Mouse (Mus musculus) midbrain, embryonic 16.5 days (tissue): ENCODE measurements at regions not wholly inside any gene's neighbourhood (a gene's known extent, or its start where the extent isn't known, plus 50 kb on each side); places are given as distances from the start of the nearest gene placed in this dataset.

ENCODE experiments used
- ATAC-seq: fragments of 200-750 bp; cut with Nextera tagmentation; 2 replicates; pipeline ENCODE4 v1.8.0; 2017; ENCODE audit warnings: moderate TSS enrichment
- H3K27ac ChIP-seq: fragments of 300-500 bp; sonication (generic); 2 replicates; pipeline ENCODE4 v1.5.1; 2014; ENCODE audit warnings: mild to moderate bottlenecking, low read length, mixed read lengths
- H3K27me3 ChIP-seq: fragments of 300-500 bp; sonication (generic); 2 replicates; pipeline ENCODE4 v1.6.1; 2014; ENCODE audit warnings: low read depth, low read length, mixed read lengths; ENCODE audit not compliant: control insufficient read depth, insufficient read depth
- H3K36me3 ChIP-seq: fragments of 300-500 bp; sonication (generic); 2 replicates; pipeline ENCODE4 v1.6.1; 2014; ENCODE audit warnings: mild to moderate bottlenecking, low read length, moderate library complexity, mixed read lengths; ENCODE audit not compliant: control insufficient read depth, insufficient read depth
- H3K4me1 ChIP-seq: fragments of 300-500 bp; sonication (generic); 2 replicates; pipeline ENCODE4 v1.6.1; 2014; ENCODE audit warnings: mild to moderate bottlenecking, low read length, mixed read lengths; ENCODE audit not compliant: control insufficient read depth, insufficient read depth
- H3K4me2 ChIP-seq: fragments of 300-500 bp; sonication (generic); 2 replicates; pipeline ENCODE4 v1.6.1; 2014; ENCODE audit warnings: mild to moderate bottlenecking, low read length, mixed read lengths
- H3K4me3 ChIP-seq: fragments of 300-500 bp; sonication (generic); 2 replicates; pipeline ENCODE4 v1.5.1; 2014; ENCODE audit warnings: low read depth, mild to moderate bottlenecking, low read length, moderate library complexity, mixed read lengths
- H3K9ac ChIP-seq: fragments of 300-500 bp; sonication (generic); 2 replicates; pipeline ENCODE4 v1.6.1; 2014; ENCODE audit warnings: low read depth, low read length, mixed read lengths
- H3K9me3 ChIP-seq: fragments of 300-500 bp; sonication (generic); replicated peaks from 2 replicates; pipeline ENCODE4 v1.6.1; 2014; ENCODE audit warnings: mild to moderate bottlenecking, low read length, mixed read lengths; ENCODE audit not compliant: control insufficient read depth, poor library complexity, severe bottlenecking
- WGBS: fragments of 180-500 bp; shearing (Covaris S2); extraction: QIAGEN DNeasy Blood & Tissue Kit; methylation state at CpG from one replicate; pipeline ENCODE4 v1.1.7; 2014; 5-methylcytosine and 5-hydroxymethylcytosine counted together

GRCm38 (mm10) chr13:80689871-80690270, 193.3 kb upstream of the Arrdc3 start:
- Histone ChIP-seq H3K27ac (no peak overlapping the region), H3K4me2 (no peak overlapping the region), H3K4me1 (no peaks in the 10 kb centered on the region), H3K9me3 (no peaks in the 10 kb centered on the region), H3K36me3 (no peaks in the 10 kb centered on the region), H3K4me3 (no peak overlapping the region), H3K27me3 (no peaks in the 10 kb centered on the region), H3K9ac (no peak overlapping the region)
- no peak for ATAC-seq

- 78% methylated on average over 4 of the region's 4 CpGs for WGBS
- H3K4me2 ChIP-seq, result no peak overlapping the region
These were observed 192.4 kb upstream of the Arrdc3 start for GRCm38 (mm10) chr13:80690654-80691386.

GRCm38 (mm10) chr13:80695549-80696150, 187.5 kb upstream of the Arrdc3 start:
- Histone ChIP-seq H3K4me2 (no peak overlapping the region), H3K4me1 (no peaks in the 10 kb centered on the region), H3K9me3 (no peaks in the 10 kb centered on the region), H3K9ac (no peak overlapping the region), H3K27ac (no peak overlapping the region), H3K27me3 (no peaks in the 10 kb centered on the region), H3K36me3 (no peaks in the 10 kb centered on the region), H3K4me3 (no peak overlapping the region)
- ATAC-seq, result no peak
- 36% methylated on average over 1 of the region's 1 CpGs for WGBS

More at GRCm38 (mm10) chr13:80690654-80691386, 192.4 kb upstream of the Arrdc3 start:
- Histone ChIP-seq H3K4me3 (no peak overlapping the region), H3K9ac (no peak overlapping the region), H3K4me1 (no peaks in the 10 kb centered on the region), H3K27ac (no peak overlapping the region), H3K9me3 (no peaks in the 10 kb centered on the region), H3K36me3 (no peaks in the 10 kb centered on the region), H3K27me3 (no peaks in the 10 kb centered on the region)
- ATAC-seq, result no peak

GRCm38 (mm10) chr13:80709531-80710306, 173.5 kb upstream of the Arrdc3 start:
- Histone ChIP-seq H3K27me3 (no peaks in the 10 kb centered on the region), H3K9me3 (no peaks in the 10 kb centered on the region), H3K4me2 (no peak overlapping the region), H3K9ac (no peak overlapping the region), H3K36me3 (no peaks in the 10 kb centered on the region), H3K4me3 (no peak overlapping the region), H3K4me1 (no peaks in the 10 kb centered on the region), H3K27ac (no peak overlapping the region)
- WGBS, result 41% methylated on average over 9 of the region's 9 CpGs
- ATAC-seq, result peak; percentile 36; the same call in 1 of the 2 replicates

- Histone ChIP-seq H3K36me3 (no peaks in the 10 kb centered on the region), H3K4me3 (no peak overlapping the region), H3K9ac (no peak overlapping the region), H3K4me1 (no peaks in the 10 kb centered on the region), H3K27ac (no peak overlapping the region), H3K27me3 (no peaks in the 10 kb centered on the region), H3K9me3 (no peaks in the 10 kb centered on the region), H3K4me2 (no peak overlapping the region)
- WGBS, result 78% methylated on average over 3 of the region's 3 CpGs
- ATAC-seq, result no peak
These were observed 163.9 kb upstream of the Arrdc3 start for GRCm38 (mm10) chr13:80719313-80719712.

GRCm38 (mm10) chr13:80723215-80724006, 159.8 kb upstream of the Arrdc3 start:
- Histone ChIP-seq H3K4me1 (no peaks in the 10 kb centered on the region), H3K36me3 (no peaks in the 10 kb centered on the region), H3K9ac (no peak overlapping the region), H3K27me3 (no peaks in the 10 kb centered on the region), H3K27ac (no peak overlapping the region), H3K4me3 (no peak overlapping the region), H3K9me3 (no peaks in the 10 kb centered on the region), H3K4me2 (no peak overlapping the region)
- 29% methylated on average over 4 of the region's 4 CpGs for WGBS
- ATAC-seq, result no peak

GRCm38 (mm10) chr13:80729202-80729601, 154.0 kb upstream of the Arrdc3 start:
- H3K27ac ChIP-seq, result no peak overlapping the region
- H3K9me3 ChIP-seq, result no peaks in the 10 kb centered on the region
- no peak overlapping the region for H3K4me2 ChIP-seq
- no peak overlapping the region for H3K4me3 ChIP-seq
- no peaks in the 10 kb centered on the region for H3K27me3 ChIP-seq
- no peaks in the 10 kb centered on the region for H3K36me3 ChIP-seq
- no peaks in the 10 kb centered on the region for H3K4me1 ChIP-seq
- WGBS, result 93% methylated on average over 5 of the region's 5 CpGs
- no peak overlapping the region for H3K9ac ChIP-seq
- ATAC-seq, result no peak

GRCm38 (mm10) chr13:80745991-80746390, 137.2 kb upstream of the Arrdc3 start:
- no peak overlapping the region for H3K4me2 ChIP-seq
- no peaks in the 10 kb centered on the region for H3K9me3 ChIP-seq
- H3K4me3 ChIP-seq, result no peak overlapping the region
- 62% methylated on average over 2 of the region's 2 CpGs for WGBS
- no peak overlapping the region for H3K9ac ChIP-seq
- H3K27ac ChIP-seq, result no peak overlapping the region
- no peak for ATAC-seq
- no peaks in the 10 kb centered on the region for H3K27me3 ChIP-seq
- no peaks in the 10 kb centered on the region for H3K36me3 ChIP-seq
- H3K4me1 ChIP-seq, result no peaks in the 10 kb centered on the region
